Mouse (Mus musculus) lung, postnatal 4 days (tissue): ENCODE results near the gene Dnajb14.
"Not testable (repeated sequence)": the region's sequence is repeated elsewhere in the genome, so short reads cannot be mapped to it uniquely, and the experiment has no call there.

Experiments used
- DNase-seq, 2 experiments: peaks; one replicate each; pipeline ENCODE4 v3.0.0; 2021

Gene Dnajb14

GRCm38 (mm10) chr3:137955560-137956081, 88.1 kb downstream of the Dnajb14 start:
- no peak for DNase-seq

- no peak for DNase-seq
Observed at GRCm38 (mm10) chr3:137957864-137958263, 90.4 kb downstream of the Dnajb14 start.

GRCm38 (mm10) chr3:137958352-137958751, 90.9 kb downstream of the Dnajb14 start:
- DNase-seq, result no peak

GRCm38 (mm10) chr3:137959456-137959855, 92.0 kb downstream of the Dnajb14 start:
- DNase-seq, result no peak

GRCm38 (mm10) chr3:137961736-137962385, 94.4 kb downstream of the Dnajb14 start:
- DNase-seq, result no peak

GRCm38 (mm10) chr3:137963508-137963907, 96.0 kb downstream of the Dnajb14 start:
- no peak for DNase-seq

- not testable (repeated sequence) for DNase-seq
Observed at GRCm38 (mm10) chr3:137964014-137964413, 96.5 kb downstream of the Dnajb14 start.
